Mouse (Mus musculus) testis, adult 2 months (tissue): Measurements from ENCODE around the gene Nos2.

Experiments used
- CTCF ChIP-seq: fragments of 200-500 bp; IDR thresholded peaks from 2 replicates; pipeline ENCODE4 v1.5.1; 2012; ENCODE audit warnings: low read depth, mild to moderate bottlenecking, inconsistent platforms, low read length, moderate library complexity; ENCODE audit not compliant: control insufficient read depth, insufficient read depth, insufficient replicate concordance
- POLR2A ChIP-seq: fragments of 200-500 bp; IDR thresholded peaks from 2 replicates; pipeline ENCODE4 v1.6.1; 2012; ENCODE audit warnings: low read depth, mild to moderate bottlenecking, inconsistent platforms, low read length, moderate library complexity; ENCODE audit not compliant: control insufficient read depth

DNA sequence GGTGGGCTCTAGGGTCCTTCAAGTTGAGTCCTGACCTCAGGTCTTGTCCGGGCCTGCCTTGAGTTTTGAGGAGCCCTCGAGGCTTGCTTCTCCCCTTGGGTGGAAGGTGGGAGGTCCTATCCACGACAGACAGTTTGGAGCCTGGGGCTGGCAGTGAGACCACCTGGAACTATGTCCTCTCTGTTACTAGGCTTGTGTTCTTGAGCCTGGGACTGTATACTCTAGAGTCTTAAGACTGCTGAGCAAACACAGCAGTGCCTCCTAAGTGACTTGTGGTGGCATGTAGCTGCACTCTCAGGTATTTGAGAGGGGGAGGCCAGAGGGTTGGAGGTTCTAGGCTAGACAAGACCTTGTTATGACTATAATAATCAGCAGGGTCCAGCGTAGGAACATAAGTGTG is 14.1 kb downstream of the Nos2 start:
- TF ChIP-seq CTCF = no peak
- no peak for TF ChIP-seq POLR2A
